Mouse (Mus musculus) liver, adult 10 weeks (tissue): ENCODE data around the gene Sumf1. TPM values are rescaled to one million over a fixed set of nuclear protein-coding genes. Genes with fewer than 3 reads are reported as not detected.

Source experiments
- polyA plus RNA-seq: library from polyadenylated mRNA; stranded (reverse); fragments of 350-450 nt; fragmentation: Illumina TruSeq; extraction: RNeasy Lipid Tissue Mini Kit (QIAGEN cat#74804); gene quantifications from one replicate; pipeline ENCODE4 v1.2.3, GENCODE M21; 2014; ENCODE audit warnings: low read depth, low replicate concordance

Gene Sumf1
- polyA plus RNA-seq = 30.8 TPM

GRCm38 (mm10) chr6:108184847-108185684 is at the start of gene Sumf1:
Gene Sumf1, minus strand, starts transcription at chr6:108185582.

DNA sequence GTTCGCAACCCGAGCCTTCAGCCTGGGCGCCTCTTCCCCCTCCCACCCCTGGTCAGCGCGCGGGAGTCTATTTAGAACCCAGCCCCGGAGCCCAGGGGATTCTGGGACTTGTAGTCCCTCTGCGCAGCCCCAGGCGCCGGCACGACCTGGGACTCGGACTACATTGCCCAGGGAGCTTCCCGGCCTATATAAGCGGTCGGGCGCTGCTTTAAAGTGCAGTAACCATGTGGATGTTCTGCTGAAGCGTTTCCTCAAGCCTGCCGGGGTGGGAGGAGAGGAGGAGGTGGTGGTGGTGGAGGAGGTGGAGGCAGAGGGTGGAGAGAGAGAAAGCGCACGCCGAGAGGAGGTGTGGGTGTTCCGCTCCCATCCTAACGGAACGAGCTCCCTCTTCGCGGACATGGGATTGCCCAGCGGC is 27.5 kb upstream of the Sumf1 start, which contains the start of gene Itpr1:
TSS of gene Itpr1 (plus strand) at position 216 of the 415 bp plus-strand sequence.

GRCm38 (mm10) chr6:108064918-108065526 is 120.4 kb downstream of the Sumf1 start, which contains the start of gene Setmar:
Gene Setmar, plus strand, starts transcription at chr6:108065045.

Other genes starting within 250 kb of the Sumf1 start
- gene Setmar, start 120.5 kb downstream of the Sumf1 start, polyA plus RNA-seq = 7.2 TPM
- gene Itpr1, start 27.5 kb upstream of the Sumf1 start, polyA plus RNA-seq = 13.2 TPM